Mouse (Mus musculus): ENCODE measurements around the gene 9530068E07Rik. TPM values are rescaled to one million over a fixed set of nuclear protein-coding genes. Genes with fewer than 3 reads are reported as not detected.
"Not testable (repeated sequence)": the region's sequence is repeated elsewhere in the genome, so short reads cannot be mapped to it uniquely, and the experiment has no call there.

The 9530068E07Rik gene
- polyA plus RNA-seq, 1 experiment from 2014 or later = 234 TPM

- H3K9me3 ChIP-seq (ENCODE audit: control insufficient read depth, low read length) = no peaks in the 10 kb centered on the region
- H3K9ac ChIP-seq (ENCODE audit: low read depth, low read length) = no peak overlapping the region
- H3K27ac ChIP-seq (ENCODE audit: low read depth, low read length) = no peak overlapping the region
- no peaks in the 10 kb centered on the region for H3K27me3 ChIP-seq (ENCODE audit: control insufficient read depth, insufficient read depth, low read length)
- 91% methylated on average over 3 of the region's 3 CpGs for WGBS
- H3K4me2 ChIP-seq (replicated peaks; ENCODE audit: low read depth, low read length) = no peak overlapping the region
- no peak overlapping the region for H3K4me3 ChIP-seq (ENCODE audit: low read length)
- no peaks in the 10 kb centered on the region for H3K4me1 ChIP-seq (ENCODE audit: control insufficient read depth, insufficient read depth, low read length)
- no peak for ATAC-seq (ENCODE audit: low FRiP score, low TSS enrichment)
- peaks cover 88% of the 10 kb centered on the region for H3K36me3 ChIP-seq (ENCODE audit: control insufficient read depth, insufficient read depth, low read length)
Observed at GRCm38 (mm10) chr11:52386892-52387291, 9.3 kb upstream of the 9530068E07Rik start.

GRCm38 (mm10) chr11:52388150-52388549 lies 8.1 kb upstream of the 9530068E07Rik start:
- no peak overlapping the region for H3K4me3 ChIP-seq (ENCODE audit: low read length)
- no peaks in the 10 kb centered on the region for H3K9me3 ChIP-seq (ENCODE audit: control insufficient read depth, low read length)
- ATAC-seq (ENCODE audit: low FRiP score, low TSS enrichment) = no peak
- no peaks in the 10 kb centered on the region for H3K4me1 ChIP-seq (ENCODE audit: control insufficient read depth, insufficient read depth, low read length)
- H3K27me3 ChIP-seq (ENCODE audit: control insufficient read depth, insufficient read depth, low read length) = no peaks in the 10 kb centered on the region
- H3K27ac ChIP-seq (ENCODE audit: low read depth, low read length) = no peak overlapping the region
- H3K36me3 ChIP-seq (ENCODE audit: control insufficient read depth, insufficient read depth, low read length) = peaks cover 75% of the 10 kb centered on the region
- WGBS = 76% methylated on average over 12 of the region's 12 CpGs
- no peak overlapping the region for H3K4me2 ChIP-seq (replicated peaks; ENCODE audit: low read depth, low read length)
- no peak overlapping the region for H3K9ac ChIP-seq (ENCODE audit: low read depth, low read length)

- not testable (repeated sequence) for H3K9me3 ChIP-seq (ENCODE audit: control insufficient read depth, low read length); ATAC-seq (ENCODE audit: low FRiP score, low TSS enrichment); H3K27me3 ChIP-seq (ENCODE audit: control insufficient read depth, insufficient read depth, low read length); H3K4me1 ChIP-seq (ENCODE audit: control insufficient read depth, insufficient read depth, low read length); H3K27ac ChIP-seq (ENCODE audit: low read depth, low read length); H3K4me3 ChIP-seq (ENCODE audit: low read length); H3K9ac ChIP-seq (ENCODE audit: low read depth, low read length); H3K4me2 ChIP-seq (replicated peaks; ENCODE audit: low read depth, low read length)
- peaks cover 67% of the 10 kb centered on the region for H3K36me3 ChIP-seq (ENCODE audit: control insufficient read depth, insufficient read depth, low read length)
- WGBS = 96% methylated on average over 5 of the region's 5 CpGs
Observed at GRCm38 (mm10) chr11:52388979-52389378, 7.2 kb upstream of the 9530068E07Rik start.

- H3K4me3 ChIP-seq (ENCODE audit: low read length) = no peak overlapping the region
- 90% methylated on average over 7 of the region's 7 CpGs for WGBS
- no peak overlapping the region for H3K4me2 ChIP-seq (replicated peaks; ENCODE audit: low read depth, low read length)
- H3K9me3 ChIP-seq (ENCODE audit: control insufficient read depth, low read length) = no peaks in the 10 kb centered on the region
- H3K27ac ChIP-seq (ENCODE audit: low read depth, low read length) = no peak overlapping the region
- ATAC-seq (ENCODE audit: low FRiP score, low TSS enrichment) = no peak
- H3K4me1 ChIP-seq (ENCODE audit: control insufficient read depth, insufficient read depth, low read length) = no peaks in the 10 kb centered on the region
- peaks cover 57% of the 10 kb centered on the region for H3K36me3 ChIP-seq (ENCODE audit: control insufficient read depth, insufficient read depth, low read length)
- H3K9ac ChIP-seq (ENCODE audit: low read depth, low read length) = no peak overlapping the region
- H3K27me3 ChIP-seq (ENCODE audit: control insufficient read depth, insufficient read depth, low read length) = no peaks in the 10 kb centered on the region
Observed at GRCm38 (mm10) chr11:52389933-52390332, 6.3 kb upstream of the 9530068E07Rik start.

GRCm38 (mm10) chr11:52394494-52394893 lies 1.7 kb upstream of the 9530068E07Rik start:
- 76% methylated on average over 4 of the region's 4 CpGs for WGBS
- 0 out of 2 replicates have a peak, but pooled peaks cover 2% of the 10 kb centered on the region for H3K9me3 ChIP-seq (ENCODE audit: control insufficient read depth, low read length)
- H3K27me3 ChIP-seq (ENCODE audit: control insufficient read depth, insufficient read depth, low read length) = no peaks in the 10 kb centered on the region
- H3K4me1 ChIP-seq (ENCODE audit: control insufficient read depth, insufficient read depth, low read length) = no peaks in the 10 kb centered on the region
- H3K9ac ChIP-seq (ENCODE audit: low read depth, low read length) = no peak overlapping the region
- peaks cover 15% of the 10 kb centered on the region; the same call in 1 of the 2 replicates for H3K36me3 ChIP-seq (ENCODE audit: control insufficient read depth, insufficient read depth, low read length)
- H3K27ac ChIP-seq (ENCODE audit: low read depth, low read length) = no peak overlapping the region
- no peak for ATAC-seq (ENCODE audit: low FRiP score, low TSS enrichment)
- no peak overlapping the region for H3K4me2 ChIP-seq (replicated peaks; ENCODE audit: low read depth, low read length)
- no peak overlapping the region for H3K4me3 ChIP-seq (ENCODE audit: low read length)

- Histone ChIP-seq H3K36me3 (ENCODE audit: control insufficient read depth, insufficient read depth, low read length) (peaks cover 7% of the 10 kb centered on the region; the same call in 1 of the 2 replicates), H3K27me3 (ENCODE audit: control insufficient read depth, insufficient read depth, low read length) (no peaks in the 10 kb centered on the region), H3K4me2 (replicated peaks; ENCODE audit: low read depth, low read length) (no peak overlapping the region), H3K27ac (ENCODE audit: low read depth, low read length) (no peak overlapping the region), H3K9ac (ENCODE audit: low read depth, low read length) (no peak overlapping the region), H3K4me1 (ENCODE audit: control insufficient read depth, insufficient read depth, low read length) (peaks cover 5% of the 10 kb centered on the region; the same call in 1 of the 2 replicates), H3K9me3 (ENCODE audit: control insufficient read depth, low read length) (0 out of 2 replicates have a peak, but pooled peaks cover 2% of the 10 kb centered on the region), H3K4me3 (ENCODE audit: low read length) (no peak overlapping the region)
- ATAC-seq (ENCODE audit: low FRiP score, low TSS enrichment) = no peak
- 35% methylated on average over 4 of the region's 4 CpGs for WGBS
Observed at GRCm38 (mm10) chr11:52395343-52395742, 885 bp upstream of the 9530068E07Rik start.

GRCm38 (mm10) chr11:52396597-52397188 lies 465 bp downstream of the 9530068E07Rik start:
- WGBS = under 1% methylated on average over 33 of the region's 33 CpGs
- Histone ChIP-seq H3K4me1 (ENCODE audit: control insufficient read depth, insufficient read depth, low read length) (peaks cover 7% of the 10 kb centered on the region; the same call in 1 of the 2 replicates), H3K9ac (ENCODE audit: low read depth, low read length) (peak overlapping the region; percentile 87), H3K4me3 (ENCODE audit: low read length) (peak overlapping the region; percentile 76), H3K9me3 (ENCODE audit: control insufficient read depth, low read length) (0 out of 2 replicates have a peak, but pooled peaks cover 2% of the 10 kb centered on the region), H3K27me3 (ENCODE audit: control insufficient read depth, insufficient read depth, low read length) (no peaks in the 10 kb centered on the region), H3K36me3 (ENCODE audit: control insufficient read depth, insufficient read depth, low read length) (peaks cover 2% of the 10 kb centered on the region; the same call in 1 of the 2 replicates), H3K27ac (ENCODE audit: low read depth, low read length) (peak overlapping the region; percentile 84), H3K4me2 (replicated peaks; ENCODE audit: low read depth, low read length) (peak overlapping the region; percentile 69)
- peak; percentile 82 for ATAC-seq (ENCODE audit: low FRiP score, low TSS enrichment)

- H3K4me1 ChIP-seq (ENCODE audit: control insufficient read depth, insufficient read depth, low read length) = peaks cover 7% of the 10 kb centered on the region; the same call in 1 of the 2 replicates
- H3K9me3 ChIP-seq (ENCODE audit: control insufficient read depth, low read length) = 0 out of 2 replicates have a peak, but pooled peaks cover 2% of the 10 kb centered on the region
- 83% methylated on average over 4 of the region's 4 CpGs for WGBS
- H3K36me3 ChIP-seq (ENCODE audit: control insufficient read depth, insufficient read depth, low read length) = no peaks in the 10 kb centered on the region
- H3K27ac ChIP-seq (ENCODE audit: low read depth, low read length) = peak overlapping the region; percentile 24; the same call in 1 of the 2 replicates
- peak overlapping the region; percentile 76 for H3K4me3 ChIP-seq (ENCODE audit: low read length)
- H3K4me2 ChIP-seq (replicated peaks; ENCODE audit: low read depth, low read length) = peak overlapping the region; percentile 69
- H3K27me3 ChIP-seq (ENCODE audit: control insufficient read depth, insufficient read depth, low read length) = no peaks in the 10 kb centered on the region
- peak overlapping the region; percentile 87 for H3K9ac ChIP-seq (ENCODE audit: low read depth, low read length)
- ATAC-seq (ENCODE audit: low FRiP score, low TSS enrichment) = no peak
Observed at GRCm38 (mm10) chr11:52397385-52397987, 1.3 kb downstream of the 9530068E07Rik start.

- Histone ChIP-seq H3K4me1 (ENCODE audit: control insufficient read depth, insufficient read depth, low read length) (peaks cover 7% of the 10 kb centered on the region; the same call in 1 of the 2 replicates), H3K36me3 (ENCODE audit: control insufficient read depth, insufficient read depth, low read length) (peaks cover 29% of the 10 kb centered on the region), H3K4me2 (replicated peaks; ENCODE audit: low read depth, low read length) (no peak overlapping the region), H3K27ac (ENCODE audit: low read depth, low read length) (no peak overlapping the region), H3K27me3 (ENCODE audit: control insufficient read depth, insufficient read depth, low read length) (no peaks in the 10 kb centered on the region), H3K9ac (ENCODE audit: low read depth, low read length) (no peak overlapping the region), H3K4me3 (ENCODE audit: low read length) (no peak overlapping the region), H3K9me3 (ENCODE audit: control insufficient read depth, low read length) (0 out of 2 replicates have a peak, but pooled peaks cover 2% of the 10 kb centered on the region)
- 69% methylated on average over 2 of the region's 2 CpGs for whole genome bisulfite sequencing
- no peak for ATAC-seq (ENCODE audit: low FRiP score, low TSS enrichment)
Observed at GRCm38 (mm10) chr11:52401476-52401875, 5.2 kb downstream of the 9530068E07Rik start.
